Mouse (Mus musculus) heart, postnatal 0 days (tissue): ENCODE data around the gene Itgb3. TPM values are rescaled to one million over a fixed set of nuclear protein-coding genes. Genes with fewer than 3 reads are reported as not detected.

Source experiments
- ATAC-seq: fragments of 200-750 bp; cut with Nextera tagmentation; 2 replicates; pipeline ENCODE4 v1.8.0; 2017; ENCODE audit warnings: low read depth, moderate number of reproducible peaks, moderate library complexity; ENCODE audit not compliant: insufficient read depth
- DNase-seq: peaks from one replicate; pipeline ENCODE4 v3.0.0-alpha.2; 2016; ENCODE audit warnings: low spot score
- H3K27ac ChIP-seq: fragments of 300-500 bp; sonication (generic); 2 replicates; pipeline ENCODE4 v1.5.1; 2014; ENCODE audit warnings: low read depth, mild to moderate bottlenecking
- H3K27me3 ChIP-seq: fragments of 300-500 bp; sonication (generic); 2 replicates; pipeline ENCODE4 v1.6.1; 2014; ENCODE audit warnings: low read length, mixed read lengths; ENCODE audit not compliant: control insufficient read depth, insufficient read depth
- H3K36me3 ChIP-seq: fragments of 300-500 bp; sonication (generic); replicated peaks from 2 replicates; pipeline ENCODE4 v1.6.1; 2014; ENCODE audit warnings: low read length, mixed read lengths; ENCODE audit not compliant: control insufficient read depth, insufficient read depth
- H3K4me1 ChIP-seq: fragments of 300-500 bp; sonication (generic); 2 replicates; pipeline ENCODE4 v1.6.1; 2014; ENCODE audit warnings: antibody characterized with exemption; ENCODE audit not compliant: control insufficient read depth, insufficient read depth
- H3K4me2 ChIP-seq: fragments of 300-500 bp; sonication (generic); 2 replicates; pipeline ENCODE4 v1.6.1; 2014; ENCODE audit warnings: low read depth, mild to moderate bottlenecking, low read length, moderate library complexity
- H3K4me3 ChIP-seq: fragments of 300-500 bp; sonication (generic); 2 replicates; pipeline ENCODE4 v1.5.1; 2014; ENCODE audit warnings: low read depth, low read length
- H3K9ac ChIP-seq: fragments of 300-500 bp; sonication (generic); replicated peaks from 2 replicates; pipeline ENCODE4 v1.6.1; 2014; ENCODE audit warnings: low read depth, low read length, mixed read lengths
- H3K9me3 ChIP-seq: fragments of 300-500 bp; sonication (generic); replicated peaks from 2 replicates; pipeline ENCODE4 v1.6.1; 2016; ENCODE audit warnings: low read length; ENCODE audit not compliant: control insufficient read depth
- CTCF ChIP-seq: IDR thresholded peaks from 2 replicates; pipeline ENCODE4 v1.5.1; 2016; ENCODE audit warnings: antibody characterized with exemption, control low read depth, low read depth
- EP300 ChIP-seq: IDR thresholded peaks from 2 replicates; pipeline ENCODE4 v1.6.1; 2016; ENCODE audit warnings: antibody characterized with exemption, low read depth
- WGBS: fragments of 180-500 bp; shearing (Covaris S2); extraction: QIAGEN DNeasy Blood & Tissue Kit; methylation state at CpG from one replicate; pipeline ENCODE4 v1.1.7; 2014; 5-methylcytosine and 5-hydroxymethylcytosine counted together
- polyA plus RNA-seq: library from polyadenylated mRNA; unstranded; fragments of >200 nt; fragmentation: Nextera tagmentation; extraction: Ambion mirVana; gene quantifications from 2 replicates; pipeline ENCODE4 v1.2.1, GENCODE M21; 2015
- total RNA-seq: library from RNA; depleted of rRNA; stranded (reverse); fragments of >200 nt; gene quantifications from 2 replicates; pipeline ENCODE4 v1.2.3, GENCODE M21; 2014; ENCODE audit warnings: low replicate concordance

The Itgb3 gene
- total and polyA plus RNA-seq, 2 experiments from 2014 or later: 1.6 to 16.4 TPM

GRCm38 (mm10) chr11:104608249-104608920 is 585 bp downstream of the Itgb3 start:
- TF ChIP-seq CTCF (no peak), EP300 (no peak)
- H3K27ac ChIP-seq: 0 out of 2 replicates have a peak overlapping the region, but pooled peaks have one; percentile 26
- ATAC-seq: peak; percentile 16; the same call in 1 of the 2 replicates

GRCm38 (mm10) chr11:104609033-104609684 is 1.4 kb downstream of the Itgb3 start:
- H3K4me2 ChIP-seq: peak overlapping the region; percentile 74
- no peaks in the 10 kb centered on the region for H3K36me3 ChIP-seq
- ATAC-seq (no peak), DNase-seq (no peak)
- no peaks in the 10 kb centered on the region for H3K27me3 ChIP-seq
- WGBS: 63% methylated on average over 6 of the region's 6 CpGs
- 0 out of 2 replicates have a peak, but pooled peaks cover 4% of the 10 kb centered on the region for H3K4me1 ChIP-seq
- no peaks in the 10 kb centered on the region for H3K9me3 ChIP-seq
- H3K9ac ChIP-seq: no peak overlapping the region
- H3K27ac ChIP-seq: no peak overlapping the region
- peak overlapping the region; percentile 51; the same call in 1 of the 2 replicates for H3K4me3 ChIP-seq
- no peak for TF ChIP-seq CTCF
- TF ChIP-seq EP300: no peak

More at GRCm38 (mm10) chr11:104608249-104608920, 585 bp downstream of the Itgb3 start:
- no peaks in the 10 kb centered on the region for H3K9me3 ChIP-seq
- H3K36me3 ChIP-seq: no peaks in the 10 kb centered on the region
- 0 out of 2 replicates have a peak, but pooled peaks cover 4% of the 10 kb centered on the region for H3K4me1 ChIP-seq
- H3K27me3 ChIP-seq: no peaks in the 10 kb centered on the region
- H3K4me2 ChIP-seq: peak overlapping the region; percentile 74
- H3K4me3 ChIP-seq: peak overlapping the region; percentile 51
- H3K9ac ChIP-seq: peak overlapping the region; percentile 39; the same call in 1 of the 2 replicates
- WGBS: 6% methylated on average over 21 of the region's 23 CpGs
- no peak for DNase-seq

GRCm38 (mm10) chr11:104609733-104610132 is 1.9 kb downstream of the Itgb3 start:
- DNase-seq: no peak
- no peaks in the 10 kb centered on the region for H3K36me3 ChIP-seq
- 72% methylated on average over 4 of the region's 4 CpGs for WGBS

GRCm38 (mm10) chr11:104611579-104612151 is 3.9 kb downstream of the Itgb3 start:
- Histone ChIP-seq H3K9me3 (no peaks in the 10 kb centered on the region), H3K36me3 (no peaks in the 10 kb centered on the region), H3K4me2 (no peak overlapping the region), H3K9ac (no peak overlapping the region), H3K27ac (no peak overlapping the region), H3K4me1 (peaks cover 14% of the 10 kb centered on the region; the same call in 1 of the 2 replicates), H3K27me3 (no peaks in the 10 kb centered on the region), H3K4me3 (no peak overlapping the region)
- ATAC-seq (no peak), DNase-seq (no peak)
- 33% methylated on average over 4 of the region's 4 CpGs for WGBS
- TF ChIP-seq CTCF: no peak
- no peak for TF ChIP-seq EP300

More at GRCm38 (mm10) chr11:104609733-104610132, 1.9 kb downstream of the Itgb3 start:
- Histone ChIP-seq H3K27ac (no peak overlapping the region), H3K4me2 (no peak overlapping the region), H3K9me3 (no peaks in the 10 kb centered on the region), H3K27me3 (no peaks in the 10 kb centered on the region), H3K9ac (no peak overlapping the region), H3K4me3 (no peak overlapping the region), H3K4me1 (0 out of 2 replicates have a peak, but pooled peaks cover 4% of the 10 kb centered on the region)
- no peak for TF ChIP-seq EP300
- TF ChIP-seq CTCF: no peak
- ATAC-seq: no peak

GRCm38 (mm10) chr11:104613551-104613950 is 5.8 kb downstream of the Itgb3 start:
- no peak for TF ChIP-seq EP300
- no peak for TF ChIP-seq CTCF
- ATAC-seq (no peak), DNase-seq (no peak)
- Histone ChIP-seq H3K27ac (no peak overlapping the region), H3K4me1 (peaks cover 13% of the 10 kb centered on the region; the same call in 1 of the 2 replicates), H3K4me2 (no peak overlapping the region), H3K9me3 (no peaks in the 10 kb centered on the region), H3K27me3 (no peaks in the 10 kb centered on the region), H3K36me3 (no peaks in the 10 kb centered on the region), H3K4me3 (no peak overlapping the region), H3K9ac (no peak overlapping the region)
- WGBS: 86% methylated on average over 10 of the region's 10 CpGs
